Mouse (Mus musculus) hindbrain, embryonic 16.5 days (tissue): ENCODE measurements around the gene Fbxl8. TPM values are rescaled to one million over a fixed set of nuclear protein-coding genes. Genes with fewer than 3 reads are reported as not detected.
"Not testable (repeated sequence)": the region's sequence is repeated elsewhere in the genome, so short reads cannot be mapped to it uniquely, and the experiment has no call there.

ENCODE experiments used
- ATAC-seq: fragments of 200-750 bp; cut with Nextera tagmentation; 2 replicates; pipeline ENCODE4 v1.8.0; 2017; ENCODE audit warnings: moderate TSS enrichment, moderate library complexity
- H3K27ac ChIP-seq: fragments of 300-500 bp; sonication (generic); 2 replicates; pipeline ENCODE4 v1.5.1; 2014; ENCODE audit warnings: low read depth, mild to moderate bottlenecking, control low read depth, low read length, moderate library complexity
- H3K27me3 ChIP-seq: fragments of 300-500 bp; sonication (generic); replicated peaks from 2 replicates; pipeline ENCODE4 v1.6.1; 2014; ENCODE audit warnings: low read length; ENCODE audit not compliant: control insufficient read depth, insufficient read depth
- H3K36me3 ChIP-seq: fragments of 300-500 bp; sonication (generic); 2 replicates; pipeline ENCODE4 v1.6.1; 2014; ENCODE audit warnings: mild to moderate bottlenecking, low read length, moderate library complexity, mixed read lengths; ENCODE audit not compliant: control insufficient read depth, insufficient read depth
- H3K4me1 ChIP-seq: fragments of 300-500 bp; sonication (generic); 2 replicates; pipeline ENCODE4 v1.6.1; 2014; ENCODE audit warnings: low read depth, low read length; ENCODE audit not compliant: control insufficient read depth, insufficient read depth
- H3K4me2 ChIP-seq: fragments of 300-500 bp; sonication (generic); 2 replicates; pipeline ENCODE4 v1.6.1; 2014; ENCODE audit warnings: mild to moderate bottlenecking, low read length, control low read depth, moderate library complexity
- H3K4me3 ChIP-seq: fragments of 300-500 bp; sonication (generic); 2 replicates; pipeline ENCODE4 v1.5.1; 2014; ENCODE audit warnings: mild to moderate bottlenecking, low read length, control low read depth, moderate library complexity
- H3K9ac ChIP-seq: fragments of 300-500 bp; sonication (generic); 2 replicates; pipeline ENCODE4 v1.6.1; 2014; ENCODE audit warnings: low read depth, mild to moderate bottlenecking, control low read depth, low read length, moderate library complexity
- H3K9me3 ChIP-seq: fragments of 300-500 bp; sonication (generic); 2 replicates; pipeline ENCODE4 v1.6.1; 2014; ENCODE audit warnings: mild to moderate bottlenecking, low read length, moderate library complexity; ENCODE audit not compliant: control insufficient read depth
- WGBS: fragments of 180-500 bp; shearing (Covaris S2); extraction: QIAGEN DNeasy Blood & Tissue Kit; methylation state at CpG from one replicate; pipeline ENCODE4 v1.1.7; 2014; 5-methylcytosine and 5-hydroxymethylcytosine counted together
- polyA plus RNA-seq: library from polyadenylated mRNA; unstranded; fragments of >200 nt; fragmentation: Nextera tagmentation; extraction: Ambion mirVana; gene quantifications from 2 replicates; pipeline ENCODE4 v1.2.1, GENCODE M21; 2015

Gene Fbxl8
- polyA plus RNA-seq, 1 experiment from 2014 or later, result 2.4 TPM

DNA sequence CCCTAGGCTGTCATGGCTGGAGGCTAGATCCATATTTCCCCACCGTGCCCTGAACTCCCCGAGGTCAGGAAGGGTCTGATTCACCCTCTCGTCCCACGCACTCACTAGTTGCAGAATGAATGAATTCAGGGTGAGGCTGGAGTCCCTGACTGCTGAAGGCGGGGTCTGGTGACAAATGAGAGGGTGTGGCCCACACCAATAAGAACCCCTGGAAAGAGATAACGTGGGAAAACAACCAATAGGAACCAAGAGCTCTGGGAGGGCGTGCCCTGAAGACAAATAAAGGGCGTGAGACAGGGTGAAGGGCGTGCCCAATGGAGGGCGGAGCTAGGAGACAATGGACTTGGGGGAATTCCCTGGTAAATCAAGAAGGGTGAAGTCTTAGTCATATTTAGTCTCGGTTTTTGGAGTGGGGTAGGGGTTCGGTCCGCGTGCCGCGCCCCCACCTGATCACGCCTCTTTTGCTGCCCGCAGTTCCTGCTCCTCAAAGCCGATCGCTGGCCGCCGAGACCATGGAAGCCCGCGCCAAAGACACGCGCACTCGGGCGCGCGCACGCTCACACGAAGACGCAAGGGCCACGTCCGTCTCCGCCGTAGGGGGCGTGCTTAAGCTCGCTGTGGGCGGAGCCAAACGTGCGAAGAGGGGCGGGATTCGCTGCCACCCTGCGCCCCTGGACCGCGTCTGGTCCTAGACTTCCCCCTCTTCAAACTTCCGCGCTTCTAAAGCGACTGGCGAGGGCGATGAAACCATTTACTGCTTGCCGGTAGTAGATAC is 24.7 kb downstream of the Fbxl8 start:
- H3K9ac ChIP-seq, result peak overlapping the region; percentile 63
- H3K36me3 ChIP-seq, result peaks cover 3% of the 10 kb centered on the region; the same call in 1 of the 2 replicates
- H3K9me3 ChIP-seq, result no peaks in the 10 kb centered on the region
- H3K27ac ChIP-seq, result peak overlapping the region; percentile 88
- peak; percentile 91 for ATAC-seq
- peaks cover 37% of the 10 kb centered on the region for H3K4me1 ChIP-seq
- under 1% methylated on average over 53 of the region's 53 CpGs for WGBS
- H3K4me2 ChIP-seq, result peak overlapping the region; percentile 74
- H3K4me3 ChIP-seq, result peak overlapping the region; percentile 49
- no peaks in the 10 kb centered on the region for H3K27me3 ChIP-seq

DNA sequence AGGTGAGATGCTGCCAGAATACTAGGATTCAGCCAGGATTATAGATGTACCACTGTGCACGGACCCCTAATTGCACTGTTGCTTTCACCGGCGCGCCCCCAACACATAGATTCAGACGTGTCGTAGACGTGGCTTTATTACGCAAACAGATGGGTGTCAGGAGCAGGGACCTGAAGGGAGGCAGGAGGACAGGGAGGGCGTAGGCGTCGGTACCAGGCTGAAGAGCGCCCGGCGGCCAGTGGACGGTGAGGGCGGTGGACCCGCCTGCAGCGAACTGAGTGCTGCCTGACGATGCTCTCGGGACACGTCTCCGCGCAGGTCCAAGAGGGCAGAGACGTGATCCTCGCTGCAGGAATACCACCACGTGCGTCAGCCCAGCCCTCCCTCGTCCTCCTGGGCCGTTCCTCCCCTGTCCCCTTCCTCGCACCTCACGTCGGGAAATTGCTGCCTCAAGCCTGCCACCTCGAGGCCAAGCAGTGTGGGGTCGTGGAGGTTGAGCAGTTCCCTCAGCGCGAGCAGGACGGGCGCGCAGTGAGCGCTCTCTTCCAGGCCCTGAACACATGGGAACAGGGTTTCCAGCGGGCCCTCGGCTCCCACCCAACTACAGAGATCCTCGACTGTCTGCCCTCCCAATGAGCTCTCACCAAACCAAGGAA is 25.5 kb downstream of the Fbxl8 start, which contains the start of gene 4931428F04Rik:
Gene 4931428F04Rik, minus strand, starts transcription at position 60 of the 656 bp plus-strand sequence.
- 3% methylated on average over 43 of the region's 43 CpGs for WGBS
- Histone ChIP-seq H3K27ac (peak within 1 kb of the TSS; percentile 88), H3K36me3 (0 out of 2 replicates have a peak, but pooled peaks cover 3% of the 10 kb centered on the region), H3K4me2 (peak within 1 kb of the TSS; percentile 74), H3K4me3 (peak within 1 kb of the TSS; percentile 49), H3K9me3 (no peaks in the 10 kb centered on the region), H3K9ac (peak within 1 kb of the TSS; percentile 63), H3K27me3 (no peaks in the 10 kb centered on the region), H3K4me1 (peaks cover 37% of the 10 kb centered on the region)
- ATAC-seq, result peak; percentile 10

DNA sequence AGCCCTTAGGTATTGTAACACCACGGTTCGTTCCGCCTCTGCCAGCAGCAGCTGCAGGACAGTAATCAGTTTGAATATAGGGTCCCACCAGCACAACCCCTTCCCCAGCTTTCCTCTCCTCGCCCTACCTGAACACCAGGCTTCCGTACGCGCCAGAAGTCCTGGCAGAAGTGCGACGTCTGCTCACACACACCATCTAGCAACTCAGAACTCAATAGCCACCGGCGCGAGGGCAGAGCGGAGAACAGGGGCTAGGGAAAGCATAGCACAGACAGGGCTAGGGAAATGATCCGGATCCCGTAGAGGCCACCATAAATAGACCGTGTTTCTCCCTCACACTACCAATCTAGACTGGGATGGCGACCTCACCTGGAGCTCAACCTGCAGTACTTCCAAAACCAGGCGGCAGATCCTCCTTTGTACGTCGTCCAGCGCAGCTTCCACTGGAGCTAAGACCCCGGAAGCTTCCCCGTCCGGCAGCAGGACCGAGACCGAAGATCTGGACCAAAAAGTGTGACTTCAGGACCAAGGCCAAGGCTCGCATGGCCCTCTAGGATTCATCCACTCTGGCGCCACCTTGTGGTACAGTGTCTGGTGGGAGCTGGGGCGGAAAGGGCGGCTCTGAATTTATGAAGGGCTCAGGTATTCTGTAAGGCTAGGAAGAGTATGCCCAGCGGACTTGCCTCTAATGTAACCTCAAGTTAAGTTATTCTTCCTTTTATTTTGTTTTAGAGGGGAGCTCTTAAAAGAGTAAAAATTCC is 26.3 kb downstream of the Fbxl8 start:
- WGBS, result 6% methylated on average over 31 of the region's 31 CpGs
- peaks cover 32% of the 10 kb centered on the region for H3K4me1 ChIP-seq
- ATAC-seq, result no peak
- H3K4me3 ChIP-seq, result peak overlapping the region; percentile 49
- H3K9me3 ChIP-seq, result no peaks in the 10 kb centered on the region
- no peaks in the 10 kb centered on the region for H3K36me3 ChIP-seq
- peak overlapping the region; percentile 74 for H3K4me2 ChIP-seq
- H3K27ac ChIP-seq, result no peak overlapping the region
- H3K27me3 ChIP-seq, result no peaks in the 10 kb centered on the region
- H3K9ac ChIP-seq, result peak overlapping the region; percentile 39; the same call in 1 of the 2 replicates

DNA sequence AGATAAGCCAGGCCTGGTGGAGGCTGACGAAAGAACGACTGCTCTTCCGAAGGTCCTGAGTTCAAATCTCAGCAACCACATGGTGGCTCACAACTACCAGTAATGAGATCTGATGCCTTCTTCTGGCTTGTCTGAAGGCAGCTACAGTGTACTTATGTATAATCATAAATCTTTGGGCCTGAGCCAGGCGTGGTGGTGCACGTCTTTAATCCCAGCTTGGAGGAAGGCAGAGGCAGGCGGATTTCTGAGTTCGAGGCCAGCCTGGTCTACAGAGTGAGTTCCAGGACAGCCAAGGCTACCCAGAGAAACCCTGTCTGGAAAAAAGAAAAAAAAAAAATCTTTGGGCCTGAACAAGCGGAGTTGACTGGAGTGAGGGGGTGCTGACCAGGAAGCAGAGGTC is 26.9 kb downstream of the Fbxl8 start:
- 89% methylated on average over 8 of the region's 8 CpGs for WGBS
- not testable (repeated sequence) for H3K9me3 ChIP-seq, H3K27ac ChIP-seq, H3K4me2 ChIP-seq, H3K4me3 ChIP-seq, ATAC-seq, H3K36me3 ChIP-seq, H3K9ac ChIP-seq, H3K27me3 ChIP-seq
- peaks cover 26% of the 10 kb centered on the region for H3K4me1 ChIP-seq

DNA sequence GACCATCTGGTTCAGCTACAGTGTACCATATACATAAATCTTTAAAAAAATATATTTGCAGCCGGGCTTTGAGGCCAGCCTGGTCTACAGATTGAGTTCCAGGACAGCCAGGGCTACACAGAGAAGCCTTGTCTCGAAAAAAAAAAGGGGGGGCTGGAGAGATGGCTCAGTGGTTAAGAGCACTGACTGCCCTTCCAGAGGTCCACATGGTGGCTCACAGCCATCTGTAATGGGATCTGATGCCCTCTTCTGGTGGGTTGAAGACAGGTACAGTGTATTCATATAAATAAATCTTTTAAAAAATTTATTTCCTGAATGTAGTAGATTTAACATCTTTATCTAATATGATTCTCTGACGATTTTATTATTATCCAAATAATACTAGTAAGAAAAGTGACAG is 27.4 kb downstream of the Fbxl8 start:
- H3K9me3 ChIP-seq, H3K4me2 ChIP-seq, H3K36me3 ChIP-seq, H3K9ac ChIP-seq, H3K4me3 ChIP-seq, H3K27me3 ChIP-seq, ATAC-seq, H3K27ac ChIP-seq: not testable (repeated sequence)
- H3K4me1 ChIP-seq, result peaks cover 22% of the 10 kb centered on the region
- 73% methylated on average over 3 of the region's 3 CpGs for WGBS

DNA sequence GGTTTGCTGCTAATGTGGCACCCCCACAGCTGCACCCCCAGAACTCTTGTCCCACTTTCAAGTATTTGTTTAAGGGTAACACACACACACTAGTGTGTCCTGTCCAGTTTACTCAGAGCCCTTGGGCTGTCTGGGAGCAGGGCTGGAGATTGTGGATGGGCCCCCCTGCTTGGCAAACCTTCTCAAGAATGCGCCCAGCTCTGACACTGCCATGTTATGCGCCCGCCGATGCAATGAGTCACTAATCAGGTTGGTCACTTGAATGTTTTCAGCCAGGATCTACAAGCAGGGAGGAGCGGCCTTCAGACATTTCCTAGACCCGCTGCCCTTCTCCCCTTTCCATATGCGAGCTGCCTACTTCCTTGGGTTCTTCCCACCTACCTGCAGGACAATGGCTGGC is 28.0 kb downstream of the Fbxl8 start:
- Histone ChIP-seq H3K36me3 (no peaks in the 10 kb centered on the region), H3K27me3 (no peaks in the 10 kb centered on the region), H3K9ac (no peak overlapping the region), H3K4me1 (peaks cover 18% of the 10 kb centered on the region), H3K4me2 (no peak overlapping the region), H3K4me3 (no peak overlapping the region), H3K27ac (no peak overlapping the region), H3K9me3 (no peaks in the 10 kb centered on the region)
- 81% methylated on average over 7 of the region's 7 CpGs for WGBS
- no peak for ATAC-seq

DNA sequence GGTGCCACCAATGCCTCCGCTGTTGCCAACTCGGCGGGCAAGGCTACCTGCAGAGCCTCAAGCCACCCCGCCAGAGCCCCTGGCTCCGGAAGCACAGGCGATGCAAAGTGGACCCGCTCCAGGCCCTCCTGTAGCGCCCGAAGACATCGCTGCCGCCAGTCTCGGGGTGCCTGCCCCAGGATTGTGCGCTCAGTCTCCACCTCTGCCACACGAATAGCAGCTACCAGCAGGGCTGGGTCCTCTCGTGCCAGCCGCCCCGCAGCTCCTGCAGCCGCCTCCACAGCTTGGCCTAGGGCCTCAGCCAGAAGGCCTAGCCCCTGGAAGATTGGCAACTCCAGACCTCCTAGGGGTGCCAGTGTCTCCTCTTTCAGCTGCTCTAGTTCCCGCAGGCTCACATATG is 29.0 kb downstream of the Fbxl8 start:
- ATAC-seq, result no peak
- H3K9me3 ChIP-seq, result no peaks in the 10 kb centered on the region
- H3K4me1 ChIP-seq, result peaks cover 20% of the 10 kb centered on the region
- no peak overlapping the region for H3K27ac ChIP-seq
- no peaks in the 10 kb centered on the region for H3K27me3 ChIP-seq
- no peak overlapping the region for H3K4me3 ChIP-seq
- H3K36me3 ChIP-seq, result no peaks in the 10 kb centered on the region
- H3K4me2 ChIP-seq, result no peak overlapping the region
- 59% methylated on average over 18 of the region's 19 CpGs for WGBS
- H3K9ac ChIP-seq, result no peak overlapping the region

DNA sequence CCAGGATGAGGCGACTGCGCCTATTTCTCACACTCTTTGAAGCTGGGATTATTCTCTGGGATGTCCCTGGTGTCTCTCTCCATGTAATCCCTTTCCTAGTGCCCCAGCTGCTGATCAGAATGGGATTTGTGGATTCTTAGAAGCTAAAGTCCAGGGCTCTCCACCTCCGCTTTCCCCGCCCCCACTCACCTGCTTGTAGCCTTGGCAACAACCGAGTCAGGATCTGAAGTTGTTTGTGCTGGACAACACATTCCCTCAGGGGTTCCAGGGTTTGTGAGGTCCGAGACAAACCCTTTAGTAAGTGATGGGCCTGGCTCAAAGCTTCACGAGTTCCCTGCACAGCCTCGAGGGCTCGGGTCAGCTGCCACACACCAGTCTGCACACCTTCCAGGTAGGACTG is 30.3 kb downstream of the Fbxl8 start:
- 0 out of 2 replicates have a peak, but pooled peaks cover 3% of the 10 kb centered on the region for H3K36me3 ChIP-seq
- no peak overlapping the region for H3K9ac ChIP-seq
- 74% methylated on average over 9 of the region's 9 CpGs for WGBS
- H3K27me3 ChIP-seq, result no peaks in the 10 kb centered on the region
- H3K4me3 ChIP-seq, result no peak overlapping the region
- H3K4me2 ChIP-seq, result no peak overlapping the region
- peaks cover 26% of the 10 kb centered on the region for H3K4me1 ChIP-seq
- ATAC-seq, result no peak
- H3K9me3 ChIP-seq, result no peaks in the 10 kb centered on the region
- no peak overlapping the region for H3K27ac ChIP-seq

DNA sequence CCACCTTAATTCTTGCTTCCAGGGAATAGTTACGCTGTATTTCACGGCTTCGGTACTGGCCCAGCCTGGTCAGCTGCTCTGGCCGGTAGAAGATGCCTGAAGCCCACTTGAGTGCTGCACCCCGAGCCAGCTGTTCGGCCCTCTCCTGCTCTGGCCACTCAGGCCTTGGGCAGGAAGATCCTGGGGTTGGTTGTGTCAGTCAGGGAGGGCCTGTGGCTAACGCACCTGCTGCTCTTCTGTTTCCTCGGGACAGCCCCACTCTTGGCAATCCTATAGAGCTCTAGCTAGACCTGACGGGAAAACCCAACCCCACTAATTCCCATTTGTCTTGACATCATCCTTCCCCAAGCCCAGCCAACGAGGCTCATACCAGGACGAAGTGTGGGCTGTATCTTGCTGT is 30.8 kb downstream of the Fbxl8 start:
- Histone ChIP-seq H3K4me2 (no peak overlapping the region), H3K27me3 (no peaks in the 10 kb centered on the region), H3K27ac (no peak overlapping the region), H3K4me1 (peaks cover 22% of the 10 kb centered on the region), H3K36me3 (peaks cover 7% of the 10 kb centered on the region; the same call in 1 of the 2 replicates), H3K9ac (no peak overlapping the region), H3K9me3 (no peaks in the 10 kb centered on the region), H3K4me3 (no peak overlapping the region)
- 71% methylated on average over 11 of the region's 11 CpGs for WGBS
- no peak for ATAC-seq
